Mouse (Mus musculus) kidney, postnatal 4 days (tissue): ENCODE results near the gene Fgfbp1.

Source experiments
- DNase-seq, 2 experiments: peaks; one replicate each; pipeline ENCODE4 v3.0.0; 2021; ENCODE audit warnings: mixed read lengths in 2 of 2

Fgfbp1 gene

DNA sequence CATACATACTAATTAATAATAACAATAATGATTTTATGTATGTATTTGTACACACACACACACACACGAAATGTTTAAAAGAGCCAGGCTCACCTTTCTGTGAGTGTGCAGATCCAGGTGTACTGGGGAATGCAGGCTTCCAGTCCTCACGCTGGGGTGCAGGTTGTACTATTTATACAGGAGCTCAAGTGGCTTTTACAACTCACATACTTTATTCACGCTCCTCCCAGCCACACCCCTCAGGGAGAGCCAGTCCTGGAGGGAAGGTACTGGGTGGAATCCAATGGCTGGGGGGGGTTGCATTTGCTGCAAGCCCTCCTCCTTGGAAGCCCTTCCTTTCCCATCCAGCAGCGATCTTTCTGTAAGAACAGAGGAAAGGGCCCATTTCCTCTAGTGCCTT lies at the start of gene Fgfbp1:
Gene Fgfbp1, minus strand, starts transcription at position 160 of the 400 bp plus-strand sequence.
- no peak for DNase-seq

DNA sequence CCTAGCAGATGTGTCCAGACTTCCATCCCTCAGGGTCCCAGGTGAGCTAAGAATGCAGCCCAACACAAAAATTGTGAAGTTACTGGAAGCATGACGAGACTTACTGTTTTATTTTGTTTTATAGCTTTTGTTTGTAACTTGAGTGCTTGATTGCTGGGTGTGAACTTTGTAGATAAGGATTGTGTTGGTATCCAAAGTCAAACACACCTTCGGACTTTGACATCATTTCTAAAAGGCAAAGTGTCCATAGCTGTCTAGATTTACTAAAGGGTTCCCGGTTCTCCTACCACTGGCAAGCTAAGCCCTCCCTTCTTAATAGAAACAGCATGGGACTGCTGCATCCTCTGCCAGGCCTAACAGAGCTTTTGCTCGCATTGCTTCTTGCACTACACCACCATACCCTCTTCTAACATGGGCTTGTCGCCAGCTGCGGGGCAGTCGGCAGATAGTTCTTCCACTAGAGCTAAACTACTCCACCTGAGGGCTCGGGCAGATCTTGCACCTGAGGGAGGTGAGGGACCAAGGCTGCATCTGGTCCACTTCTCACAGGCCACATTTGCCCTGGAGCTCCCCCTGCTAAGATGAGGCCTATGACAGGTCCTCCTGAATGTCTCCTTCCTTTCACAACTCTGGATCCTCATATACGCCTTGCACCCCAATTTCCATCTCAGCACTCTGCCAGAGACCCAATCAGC lies 16.9 kb upstream of the Fgfbp1 start:
- DNase-seq = no peak

- DNase-seq = no peak
Measured at GRCm38 (mm10) chr5:43997626-43998025, 16.0 kb upstream of the Fgfbp1 start.

- DNase-seq = no peak
Measured at GRCm38 (mm10) chr5:43996162-43996561, 14.6 kb upstream of the Fgfbp1 start.

DNA sequence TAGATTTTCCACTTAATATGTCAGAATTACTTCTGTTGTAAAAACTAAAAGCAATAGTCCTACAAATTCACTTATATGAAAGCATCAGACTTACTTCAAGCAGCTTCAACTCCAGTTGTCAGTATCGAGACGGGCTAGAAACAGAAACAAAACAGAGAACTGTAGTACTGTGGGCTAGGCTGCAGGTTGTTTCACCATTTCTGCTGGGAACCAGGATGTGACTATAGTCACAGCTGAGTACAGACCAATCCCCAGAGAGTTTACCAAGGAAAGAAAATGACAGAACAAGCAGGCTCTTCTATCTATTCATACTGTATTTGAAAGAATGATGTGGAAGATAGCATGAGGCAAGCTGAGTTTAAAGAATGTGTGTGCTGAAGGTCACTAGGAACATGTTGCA lies 13.4 kb upstream of the Fgfbp1 start:
- no peak for DNase-seq

DNA sequence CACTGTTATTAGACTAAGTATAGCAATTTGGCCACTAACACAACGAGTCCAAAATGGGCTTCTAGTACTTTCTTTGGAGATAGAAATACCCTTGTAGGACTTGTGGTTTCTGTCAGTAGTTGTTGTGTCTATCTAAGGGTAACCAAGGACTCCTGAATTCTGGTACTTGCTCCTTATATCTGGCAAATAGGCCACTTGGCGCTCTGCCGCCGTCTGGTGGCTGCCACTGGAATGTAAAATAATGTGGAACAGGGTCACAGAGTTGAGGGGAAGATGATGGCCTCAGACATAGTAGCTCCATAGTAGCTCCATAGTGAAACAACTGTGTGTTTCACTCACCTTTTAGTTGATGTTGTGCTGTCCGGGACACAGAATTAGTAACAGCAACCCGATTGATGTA lies 8.7 kb upstream of the Fgfbp1 start:
- DNase-seq = peak; percentile 79 to 82

- peak; percentile 21 to 34 for DNase-seq
Measured at GRCm38 (mm10) chr5:43989017-43989416, 7.4 kb upstream of the Fgfbp1 start.

DNA sequence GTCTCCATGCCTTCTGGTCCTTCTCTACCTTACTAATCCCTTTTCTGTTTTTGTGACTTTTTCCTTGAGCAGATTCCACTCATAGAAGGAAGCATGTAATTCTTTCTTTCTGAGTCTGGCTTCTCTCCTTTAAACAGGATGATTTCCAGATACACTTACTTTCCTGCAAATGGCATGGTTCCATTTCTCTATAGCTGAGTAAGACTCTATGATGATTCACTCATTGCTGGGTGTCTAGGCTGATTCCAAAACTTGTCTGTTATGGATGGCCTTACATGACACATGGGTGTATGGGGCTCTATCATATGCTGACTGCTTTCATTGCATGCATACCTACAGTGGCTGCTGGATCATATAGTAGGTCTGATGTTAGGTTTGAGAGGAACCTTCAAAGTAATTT lies 4.6 kb upstream of the Fgfbp1 start:
- DNase-seq = no peak

DNA sequence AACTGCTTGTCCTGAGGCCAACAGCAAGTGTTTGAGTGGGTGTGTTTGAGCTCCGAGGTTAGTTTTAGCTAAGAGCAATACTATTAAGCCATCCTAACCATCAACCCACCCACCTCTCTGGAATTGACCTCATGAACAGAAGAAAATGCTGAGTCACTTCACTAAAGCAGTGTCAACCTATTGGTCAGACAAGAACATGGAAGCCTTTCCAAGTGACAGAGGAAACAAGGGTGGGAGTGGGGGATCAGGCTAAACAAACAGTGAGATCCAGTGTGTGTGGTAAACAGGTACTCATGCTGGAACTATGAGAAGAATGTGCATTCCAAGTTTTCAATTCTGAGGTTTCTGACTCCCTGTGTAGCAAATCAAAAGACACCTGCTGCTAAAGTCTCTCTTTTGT lies 1.3 kb upstream of the Fgfbp1 start:
- no peak for DNase-seq

DNA sequence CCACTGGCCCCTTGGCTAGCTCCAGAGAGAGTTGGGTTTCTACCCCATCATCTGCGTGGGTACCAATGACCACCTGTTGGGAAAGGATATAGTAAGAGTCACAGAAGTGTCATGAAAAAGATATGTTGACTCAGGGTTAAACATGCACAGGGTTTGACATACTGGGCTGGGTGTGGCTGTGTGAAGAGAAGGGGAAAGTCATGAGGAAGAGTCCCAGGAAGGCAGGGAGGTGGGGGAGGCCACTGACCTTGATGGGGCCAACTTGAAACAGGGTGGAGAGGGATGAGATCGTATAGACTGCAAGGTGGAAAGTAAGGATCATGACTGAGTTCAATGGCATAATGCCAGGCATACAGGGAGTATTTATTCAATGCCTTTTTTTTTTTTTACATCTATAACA lies 1.2 kb downstream of the Fgfbp1 start:
- no peak for DNase-seq

DNA sequence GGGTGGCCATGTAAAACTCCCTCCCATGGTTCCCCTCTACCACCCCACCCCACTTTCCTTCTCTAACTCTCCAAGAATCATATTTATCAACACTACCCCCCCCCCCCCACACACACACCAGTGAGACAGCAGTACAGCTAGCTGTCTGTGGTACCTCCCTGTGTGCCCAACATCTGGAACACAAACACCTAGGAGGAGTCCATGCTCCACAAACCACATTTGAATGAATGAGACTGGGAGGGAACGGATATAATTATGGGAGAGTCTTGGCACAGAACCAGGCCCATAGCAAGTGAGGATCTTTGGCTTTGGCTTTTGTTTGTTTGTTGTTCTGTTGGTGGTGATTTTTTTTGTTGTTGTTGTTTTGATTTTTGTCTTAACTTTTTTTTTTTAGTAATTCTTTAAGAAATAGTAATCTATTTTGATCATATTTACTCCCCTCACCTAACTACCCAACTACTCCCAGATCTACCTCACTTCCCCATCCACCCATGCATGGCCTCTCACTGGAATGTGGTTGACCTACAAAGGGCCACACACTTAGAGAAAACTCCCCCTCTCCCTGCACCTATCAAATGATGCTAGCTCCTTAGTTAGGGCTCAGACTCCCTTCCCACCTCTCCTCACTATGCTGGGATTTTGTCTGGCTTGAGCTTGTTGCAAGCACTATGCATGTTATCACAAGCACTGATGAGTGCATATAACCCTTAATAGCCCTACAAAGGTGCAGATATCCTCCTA lies 4.6 kb downstream of the Fgfbp1 start:
- peak in 1 of 2 experiments; percentile 31 for DNase-seq

- no peak for DNase-seq
Measured at GRCm38 (mm10) chr5:43974166-43974565, 7.4 kb downstream of the Fgfbp1 start.

DNA sequence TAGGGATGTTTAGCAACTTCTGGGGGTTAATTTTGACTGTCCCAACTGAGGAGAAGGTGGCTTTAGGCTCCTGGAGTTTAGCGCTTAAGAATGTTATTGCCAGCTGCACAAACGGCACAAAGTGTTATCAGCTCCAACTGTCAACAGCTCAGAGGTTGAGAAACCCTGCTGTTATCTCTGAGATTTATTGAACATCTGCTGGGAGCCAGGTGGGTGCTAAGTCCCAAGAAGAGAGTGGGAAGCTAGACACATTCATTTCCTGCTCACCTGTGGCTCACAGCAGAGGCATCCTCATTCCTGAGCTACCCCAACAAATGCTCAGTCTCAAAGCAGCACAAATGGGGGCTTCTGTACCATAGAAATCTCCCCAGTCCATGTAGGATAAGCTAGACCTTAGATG lies 10.4 kb downstream of the Fgfbp1 start:
- DNase-seq = no peak

DNA sequence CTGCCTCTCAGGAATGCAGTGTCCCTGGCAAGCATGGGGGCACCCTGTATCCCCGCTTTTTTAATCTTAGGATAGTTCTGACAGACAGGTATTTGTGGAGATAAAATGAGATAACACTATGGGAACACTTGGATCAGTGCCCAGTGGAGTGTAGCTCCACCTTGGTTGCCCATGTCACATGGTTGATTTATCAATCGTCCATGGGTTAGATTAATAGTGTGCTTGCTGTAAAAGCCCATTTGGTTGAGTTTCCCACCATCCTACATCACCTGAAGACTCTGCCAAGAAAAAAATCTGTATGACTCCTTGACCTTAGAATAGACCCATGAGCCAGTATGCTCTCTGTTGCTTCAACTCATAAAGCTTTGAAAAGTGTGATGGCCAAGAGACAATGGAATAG lies 11.0 kb downstream of the Fgfbp1 start:
- DNase-seq = no peak

GRCm38 (mm10) chr5:43968634-43969033 lies 12.9 kb downstream of the Fgfbp1 start:
- DNase-seq = no peak

GRCm38 (mm10) chr5:43961056-43961455 lies 20.5 kb downstream of the Fgfbp1 start:
- no peak for DNase-seq

DNA sequence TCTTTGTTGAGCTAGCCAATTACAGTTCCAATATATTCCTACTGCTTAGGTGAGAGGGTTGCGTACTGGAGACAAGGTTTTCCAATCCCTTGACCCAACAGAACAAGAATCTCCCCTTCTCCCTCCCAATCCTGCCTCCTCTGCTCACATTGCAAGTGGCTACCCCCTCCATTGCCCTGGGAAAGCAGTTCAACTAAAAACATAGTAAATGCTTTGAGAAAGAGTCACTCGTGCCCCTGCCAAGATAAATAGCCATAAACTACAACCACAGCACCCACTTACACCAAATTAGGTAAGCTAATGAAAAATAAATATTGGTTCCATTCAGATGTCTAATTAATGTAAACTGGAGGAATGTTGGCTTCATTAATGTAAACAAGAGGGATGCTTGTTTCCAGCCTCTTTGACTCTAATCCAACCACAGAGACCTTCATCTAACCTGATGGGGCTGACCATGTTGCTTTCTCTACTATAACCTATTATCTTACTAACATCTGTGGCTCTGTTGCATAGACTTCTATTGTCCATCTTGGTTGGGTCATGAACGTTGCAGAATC lies 21.6 kb downstream of the Fgfbp1 start:
- DNase-seq = no peak

DNA sequence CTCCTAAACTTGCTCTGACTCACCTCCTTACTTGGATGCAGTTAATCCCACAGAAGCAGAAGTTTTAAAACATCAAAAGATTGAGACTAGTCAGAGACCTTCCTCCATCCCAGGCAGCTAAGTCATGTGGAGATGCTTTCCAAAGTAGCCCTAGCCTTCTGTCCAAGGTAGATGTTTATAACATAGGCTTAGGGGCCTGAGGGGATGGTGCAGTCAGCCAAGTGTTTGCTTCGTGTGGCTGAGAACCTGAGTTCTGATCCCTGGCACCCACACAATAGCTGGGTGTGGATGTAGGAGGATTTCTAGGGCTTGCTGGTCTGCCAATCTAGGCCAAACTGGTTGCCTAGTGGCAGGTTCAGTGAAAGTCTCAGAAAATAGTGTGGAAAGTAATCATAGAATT lies 28.3 kb downstream of the Fgfbp1 start:
- no peak for DNase-seq

DNA sequence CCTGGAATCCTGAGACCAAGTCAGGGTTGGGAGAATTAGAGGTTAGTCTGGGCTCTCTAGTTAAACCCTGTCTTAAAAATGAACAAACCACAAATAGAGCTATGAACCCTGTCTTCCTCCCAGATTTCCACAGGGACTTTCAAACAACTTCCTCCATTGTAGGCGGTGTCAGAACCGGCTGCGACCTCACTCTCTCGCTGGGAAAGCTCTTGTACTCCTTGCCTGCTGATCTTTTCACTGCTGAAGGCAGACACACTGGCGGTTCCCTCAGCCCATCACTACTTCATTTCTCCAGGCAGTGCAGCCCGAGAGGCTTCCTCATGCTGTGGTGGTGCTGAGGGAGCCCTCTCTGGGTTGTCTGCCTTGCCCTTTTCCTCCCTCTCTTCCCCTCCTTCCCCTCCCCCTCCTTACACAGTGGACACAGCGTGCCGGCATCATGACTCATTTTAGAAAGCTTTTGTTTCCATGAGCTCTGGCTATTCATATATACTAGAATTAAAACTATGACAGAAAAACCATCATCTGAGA lies 32.8 kb downstream of the Fgfbp1 start:
- DNase-seq = peak; percentile 46 to 60

DNA sequence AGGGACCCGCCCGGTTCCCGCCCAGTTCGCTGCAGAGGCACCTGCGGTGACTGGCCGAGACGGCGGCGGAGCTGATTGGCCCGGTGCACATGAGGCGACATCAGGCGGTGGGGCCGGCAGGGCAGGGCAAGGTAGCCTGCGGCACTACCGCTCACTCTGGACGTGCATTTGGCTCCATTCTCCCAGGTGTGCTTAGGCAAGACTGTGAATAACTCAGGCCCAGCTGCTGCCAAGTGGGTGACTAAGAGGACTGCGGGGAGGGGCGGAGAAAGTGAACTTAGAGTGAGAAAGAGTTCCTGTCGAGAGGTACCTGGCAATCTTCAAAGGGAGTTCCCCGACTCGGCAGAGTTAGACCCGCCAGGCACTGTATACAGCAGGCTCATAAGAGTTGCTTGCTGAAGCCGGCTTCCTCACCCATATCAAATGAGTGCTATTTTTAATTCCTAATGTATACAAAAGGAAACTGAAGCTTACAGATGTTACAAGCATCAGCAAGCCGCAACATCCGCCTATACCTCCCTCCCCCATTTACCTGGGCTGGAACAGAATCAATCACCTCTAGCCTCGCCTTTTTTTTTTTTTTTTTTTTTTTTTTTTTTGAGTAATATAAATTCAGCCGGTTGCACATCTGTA lies 33.4 kb downstream of the Fgfbp1 start:
- peak; percentile 81 to 91 for DNase-seq

- peak; percentile 6 to 30 for DNase-seq
Measured at GRCm38 (mm10) chr5:43947330-43947977, 34.1 kb downstream of the Fgfbp1 start.

- DNase-seq = no peak
Measured at GRCm38 (mm10) chr5:43933269-43933668, 48.3 kb downstream of the Fgfbp1 start.
